8 mouse cellular contexts compared by ENCODE assay signal in the genomic region with DNA sequence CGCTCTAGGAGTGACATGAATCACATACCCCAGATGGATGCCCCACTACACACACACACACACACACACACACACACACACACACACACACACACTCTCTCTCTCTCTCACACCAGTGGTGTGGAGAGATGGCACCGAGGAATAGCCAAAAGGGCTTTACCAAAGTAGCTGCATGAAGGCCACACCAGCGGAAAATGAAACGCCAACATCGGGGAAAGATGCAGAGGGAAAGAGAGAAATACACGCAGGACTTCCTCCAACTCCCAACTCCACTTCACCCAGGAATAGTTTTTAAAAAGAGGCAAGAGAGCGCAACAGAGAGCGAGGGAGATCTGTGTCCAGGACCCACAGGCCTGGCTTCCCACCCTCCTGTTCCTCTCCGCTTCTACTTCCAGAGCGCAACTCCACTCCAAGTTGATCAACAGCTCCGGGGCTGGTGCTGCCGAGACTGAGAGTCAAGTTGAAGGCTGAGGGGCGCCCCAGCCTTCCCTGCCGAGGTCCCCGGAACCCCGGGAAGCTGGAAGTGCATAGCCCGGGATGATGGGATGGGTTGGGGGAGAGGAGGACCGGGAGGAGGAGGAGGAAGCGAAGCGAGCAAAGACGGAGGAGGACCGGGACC.
DNase-seq lines count a peak whose midpoint lies in the region; ATAC-seq and TF ChIP-seq lines count a peak whose summit lies in the region.

No protein-coding gene starts in this region.

- in situ Hi-C loops in Patski (cut with MboI; ENCODE audit: low pct_unique_long_range_greater_than_20kb) = no loop called here

- CTCF ChIA-PET in Patski (lab: Charles Lee) = interaction anchor here (1.2 kb wide), 1 partner anchor 14 kb away, joined by 3 read pairs; no protein-coding TSS in a partner anchor

- peak overlapping the region; percentile 46 for H3K9ac ChIP-seq in liver, adult 2 months (ENCODE audit: low read depth, low read length)
- H3K9ac ChIP-seq in forebrain, embryonic 11.5 days (ENCODE audit: low read length) = peak overlapping the region; percentile 87
- H3K9ac ChIP-seq in liver, embryonic 11.5 days (ENCODE audit: low read depth, low read length) = peak overlapping the region; percentile 71

- H3K79me2 ChIP-seq in liver, adult 2 months (ENCODE audit: control insufficient read depth, insufficient read depth, low read length) = peaks cover 13% of the 10 kb centered on the region; the same call in 1 of the 2 replicates

- no peak for TF ChIP-seq CTCF in liver, adult 2 months (IDR thresholded peaks at IDR 0.05; ENCODE audit: low read depth, low read length)
- no peak for TF ChIP-seq CTCF in Patski (IDR thresholded peaks at IDR 0.05)
- TF ChIP-seq CTCF in small intestine, adult 2 months (IDR thresholded peaks at IDR 0.05; ENCODE audit: extremely low read depth, insufficient read length, insufficient replicate concordance, low read depth, low read length) = no peak

- no peak for TF ChIP-seq POLR2A in liver, adult 2 months (IDR thresholded peaks at IDR 0.05; ENCODE audit: extremely low read depth, insufficient read depth, low read length)
- no peak for TF ChIP-seq POLR2A in small intestine, adult 2 months (IDR thresholded peaks at IDR 0.05; ENCODE audit: low read depth, low read length)

- H3K27me3 ChIP-seq in liver, adult 2 months (ENCODE audit: control insufficient read depth, insufficient read depth, low read length) = no peaks in the 10 kb centered on the region
- H3K27me3 ChIP-seq in Patski = no peaks in the 10 kb centered on the region
- H3K27me3 ChIP-seq in forebrain, embryonic 11.5 days (ENCODE audit: control insufficient read depth, insufficient read depth, low read length) = no peaks in the 10 kb centered on the region
- H3K27me3 ChIP-seq in liver, embryonic 11.5 days (replicated peaks; ENCODE audit: control insufficient read depth, insufficient read depth, low read length) = peaks cover 3% of the 10 kb centered on the region
- H3K27me3 ChIP-seq in small intestine, adult 2 months (ENCODE audit: control insufficient read depth, insufficient read depth, low read length) = no peaks in the 10 kb centered on the region

- POLR2A ChIA-PET in Patski (lab: Charles Lee) = interaction anchor here (0.6 kb wide), 1 partner anchor 338 kb away, joined by 3 read pairs; no protein-coding TSS in a partner anchor

- no peak for DNase-seq in liver, adult 2 months (ENCODE audit: extremely low read depth, low read depth, low spot score)
- DNase-seq in liver (no peak), Patski (ENCODE audit: low read depth, low spot score) (no peak)
- no peak for DNase-seq in forebrain, embryonic 11.5 days (ENCODE audit: low spot score)
- peak; percentile 64 for DNase-seq in liver, embryonic 11.5 days (ENCODE audit: low spot score)
- no peak for DNase-seq in left cerebral cortex, adult 8-10 months (ENCODE audit: low spot score in 2 of 2)

- WGBS in liver, adult 2 months = 13% methylated on average over 22 of the region's 22 CpGs
- WGBS in forebrain, embryonic 11.5 days = under 1% methylated on average over 22 of the region's 22 CpGs
- WGBS in liver, embryonic 11.5 days = 1% methylated on average over 22 of the region's 22 CpGs
- 4% methylated on average over 22 of the region's 22 CpGs for WGBS in small intestine, adult 2 months

- peaks cover 9% of the 10 kb centered on the region; the same call in 1 of the 2 replicates for H3K4me1 ChIP-seq in liver, adult 2 months (ENCODE audit: control insufficient read depth, insufficient read depth, low read length)
- H3K4me1 ChIP-seq in forebrain, embryonic 11.5 days (replicated peaks; ENCODE audit: control insufficient read depth, insufficient read depth, low read length) = peaks cover 22% of the 10 kb centered on the region; the same call in 1 of the 2 replicates
- peaks cover 34% of the 10 kb centered on the region for H3K4me1 ChIP-seq in liver, embryonic 11.5 days (replicated peaks; ENCODE audit: control insufficient read depth, insufficient read depth, low read length)
- H3K4me1 ChIP-seq in small intestine, adult 2 months (ENCODE audit: control insufficient read depth, insufficient read depth, insufficient read length, low read length) = peaks cover 9% of the 10 kb centered on the region

- H3K4me3 ChIP-seq in liver, adult 2 months (ENCODE audit: insufficient read depth, low read depth, low read length) = peak overlapping the region; percentile 79
- H3K4me3 ChIP-seq in forebrain, embryonic 11.5 days (ENCODE audit: low read depth, low read length) = peak overlapping the region; percentile 68
- peak overlapping the region; percentile 70 for H3K4me3 ChIP-seq in liver, embryonic 11.5 days (ENCODE audit: low read depth, low read length)
- peak overlapping the region; percentile 89 for H3K4me3 ChIP-seq in small intestine, adult 2 months (ENCODE audit: low read depth, low read length)

- no peaks in the 10 kb centered on the region for H3K9me3 ChIP-seq in forebrain, embryonic 11.5 days (ENCODE audit: control insufficient read depth, low read length)
- no peaks in the 10 kb centered on the region for H3K9me3 ChIP-seq in liver, embryonic 11.5 days (ENCODE audit: control insufficient read depth, low read length)

- no peaks in the 10 kb centered on the region for H3K36me3 ChIP-seq in liver, adult 2 months (ENCODE audit: control insufficient read depth, insufficient read depth, low read length)
- no peaks in the 10 kb centered on the region for H3K36me3 ChIP-seq in forebrain, embryonic 11.5 days (ENCODE audit: control insufficient read depth, insufficient read depth, low read length)
- H3K36me3 ChIP-seq in liver, embryonic 11.5 days (ENCODE audit: control insufficient read depth, insufficient read depth, low read length) = no peaks in the 10 kb centered on the region
- no peaks in the 10 kb centered on the region for H3K36me3 ChIP-seq in small intestine, adult 2 months (ENCODE audit: control insufficient read depth, insufficient read depth, low read length)

- ATAC-seq in Patski = peak; percentile 45
- ATAC-seq in forebrain, embryonic 11.5 days (replicated peaks; ENCODE audit: low FRiP score) = no peak
- no peak; the same call in 1 of the 2 replicates for ATAC-seq in liver, embryonic 11.5 days (replicated peaks; ENCODE audit: low FRiP score)
- no peak for ATAC-seq in cerebellum, adult (ENCODE audit: insufficient number of reproducible peaks, low FRiP score, low TSS enrichment)

- no peak overlapping the region; the same call in 1 of the 2 replicates for H3K27ac ChIP-seq in liver, adult 2 months (replicated peaks; ENCODE audit: insufficient read depth, low read depth, low read length)
- peak overlapping the region; percentile 76 for H3K27ac ChIP-seq in forebrain, embryonic 11.5 days (ENCODE audit: low read depth, low read length)
- H3K27ac ChIP-seq in liver, embryonic 11.5 days (ENCODE audit: low read depth, low read length) = peak overlapping the region; percentile 82
- H3K27ac ChIP-seq in small intestine, adult 2 months (ENCODE audit: insufficient read depth, low read depth, low read length) = peak overlapping the region; percentile 67

- H3K4me2 ChIP-seq in forebrain, embryonic 11.5 days (ENCODE audit: low read depth, low read length, severe bottlenecking) = peak overlapping the region; percentile 67
- peak overlapping the region; percentile 88 for H3K4me2 ChIP-seq in liver, embryonic 11.5 days
